Mouse (Mus musculus): ENCODE measurements around the gene Cox11.

- TF ChIP-seq EP300 (IDR thresholded peaks at IDR 0.05; ENCODE audit: low read depth), result peak; percentile 90
- no peak for TF ChIP-seq CTCF (IDR thresholded peaks at IDR 0.05; ENCODE audit: low read depth)
These were observed 26.5 kb downstream of the Cox11 start for GRCm38 (mm10) chr11:90664345-90664986.

All from liver, embryonic 14.5 days (tissue).